Mouse (Mus musculus): ENCODE results near the gene Nsf.

GRCm38 (mm10) chr11:103801128-103801527, 152.7 kb downstream of the Nsf start:
- TF ChIP-seq POLR2A (IDR thresholded peaks at IDR 0.05; ENCODE audit: borderline replicate concordance, extremely low read depth, insufficient read depth, insufficient read length, poor library complexity, severe bottlenecking) = no peak
- no peak for TF ChIP-seq CTCF (IDR thresholded peaks at IDR 0.05; ENCODE audit: borderline replicate concordance, extremely low read depth, insufficient read depth, insufficient read length)

Measured in brain, embryonic 14.5 days (tissue).